Mouse (Mus musculus): ENCODE results near the gene Id4.

GRCm38 (mm10) chr13:48255026-48255425 is 6.0 kb upstream of the Id4 start:
- TF ChIP-seq CTCF (IDR thresholded peaks at IDR 0.05; ENCODE audit: borderline replicate concordance, control insufficient read depth, extremely low read depth, insufficient read depth, low read length, poor library complexity) (no peak), POLR2A (IDR thresholded peaks at IDR 0.05; ENCODE audit: control insufficient read depth, extremely low read depth, insufficient read depth, low read length, poor library complexity) (no peak)
